Mouse (Mus musculus) lung, embryonic 15.5 days (tissue): ENCODE measurements around the gene Zfp619. TPM values are rescaled to one million over a fixed set of nuclear protein-coding genes. Genes with fewer than 3 reads are reported as not detected.

Experiments
- ATAC-seq: fragments of 200-750 bp; cut with Nextera tagmentation; 2 replicates; pipeline ENCODE4 v1.8.0; 2017; ENCODE audit warnings: moderate number of reproducible peaks, borderline replicate concordance; ENCODE audit not compliant: low FRiP score, low TSS enrichment; ENCODE audit errors: extremely low read depth
- H3K27ac ChIP-seq: fragments of 300-500 bp; sonication (generic); 2 replicates; pipeline ENCODE4 v1.5.1; 2015; ENCODE audit warnings: moderate library complexity, mild to moderate bottlenecking, inconsistent platforms
- H3K27me3 ChIP-seq: fragments of 300-500 bp; sonication (generic); 2 replicates; pipeline ENCODE4 v1.6.1; 2015; ENCODE audit warnings: inconsistent platforms
- H3K36me3 ChIP-seq: fragments of 300-500 bp; sonication (generic); 2 replicates; pipeline ENCODE4 v1.6.1; 2015; ENCODE audit warnings: inconsistent platforms
- H3K4me1 ChIP-seq: fragments of 300-500 bp; sonication (generic); 2 replicates; pipeline ENCODE4 v1.6.1; 2015; ENCODE audit warnings: inconsistent platforms
- H3K4me2 ChIP-seq: fragments of 300-500 bp; sonication (generic); 2 replicates; pipeline ENCODE4 v1.6.1; 2015; ENCODE audit warnings: inconsistent platforms, mild to moderate bottlenecking, moderate library complexity
- H3K4me3 ChIP-seq: fragments of 300-500 bp; sonication (generic); 2 replicates; pipeline ENCODE4 v1.5.1; 2015; ENCODE audit warnings: mild to moderate bottlenecking, inconsistent platforms
- H3K9ac ChIP-seq: fragments of 300-500 bp; sonication (generic); 2 replicates; pipeline ENCODE4 v1.6.1; 2015; ENCODE audit warnings: inconsistent platforms
- H3K9me3 ChIP-seq: fragments of 300-500 bp; sonication (generic); 2 replicates; pipeline ENCODE4 v1.6.1; 2016; ENCODE audit warnings: inconsistent platforms
- WGBS: fragments of 180-500 bp; shearing (Covaris S2); methylation state at CpG from one replicate; pipeline ENCODE4 v1.1.7; 2015; 5-methylcytosine and 5-hydroxymethylcytosine counted together
- polyA plus RNA-seq: library from polyadenylated mRNA; unstranded; fragments of >200 nt; fragmentation: Nextera tagmentation; extraction: Ambion mirVana; gene quantifications from 2 replicates; pipeline ENCODE4 v1.2.1, GENCODE M21; 2015

The Zfp619 gene
- 1.9 and 2.0 TPM in 2 replicates for polyA plus RNA-seq

DNA sequence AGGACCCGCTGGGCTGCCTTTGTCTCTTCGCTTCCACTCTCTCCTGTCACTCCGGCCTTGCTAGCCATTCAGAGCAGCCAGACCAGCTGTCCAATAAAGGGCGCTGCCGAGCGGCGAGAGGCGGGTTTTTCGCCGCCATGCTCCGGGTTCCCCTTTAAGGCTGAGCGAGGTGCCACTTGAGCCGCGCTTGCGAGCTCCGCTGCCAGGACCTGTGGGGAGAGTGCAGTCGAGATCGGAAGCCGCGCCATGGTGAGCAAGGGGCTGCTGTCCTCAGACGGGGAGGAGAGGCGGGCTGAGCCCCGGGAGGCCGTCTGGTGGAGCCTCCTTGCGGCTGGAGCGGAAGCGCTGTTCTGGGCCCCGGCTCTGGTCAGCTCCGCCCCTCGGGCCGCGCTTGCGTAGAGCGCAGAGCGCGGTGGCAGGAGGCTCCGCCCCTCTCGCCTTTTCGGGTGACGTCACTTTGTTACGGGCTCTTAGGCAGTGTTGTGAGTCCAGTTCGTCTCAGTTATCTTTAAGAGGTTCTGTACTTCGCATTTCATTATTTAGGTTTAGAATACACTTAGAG, at the start of gene Zfp619:
Gene Zfp619 (plus strand): TSS at position 151 of the 562 bp plus-strand sequence.
- no peaks in the 10 kb centered on the region for H3K36me3 ChIP-seq
- peak within 1 kb of the TSS; percentile 59 for H3K4me2 ChIP-seq
- H3K9ac ChIP-seq: peak within 1 kb of the TSS; percentile 96
- H3K4me3 ChIP-seq: peak within 1 kb of the TSS; percentile 75
- H3K27me3 ChIP-seq: no peaks in the 10 kb centered on the region
- peak; percentile 98 for ATAC-seq
- 0 out of 2 replicates have a peak, but pooled peaks cover 3% of the 10 kb centered on the region for H3K4me1 ChIP-seq
- H3K27ac ChIP-seq: peak within 1 kb of the TSS; percentile 100
- no peaks in the 10 kb centered on the region for H3K9me3 ChIP-seq
- 0% methylated on average over 43 of the region's 43 CpGs for WGBS

DNA sequence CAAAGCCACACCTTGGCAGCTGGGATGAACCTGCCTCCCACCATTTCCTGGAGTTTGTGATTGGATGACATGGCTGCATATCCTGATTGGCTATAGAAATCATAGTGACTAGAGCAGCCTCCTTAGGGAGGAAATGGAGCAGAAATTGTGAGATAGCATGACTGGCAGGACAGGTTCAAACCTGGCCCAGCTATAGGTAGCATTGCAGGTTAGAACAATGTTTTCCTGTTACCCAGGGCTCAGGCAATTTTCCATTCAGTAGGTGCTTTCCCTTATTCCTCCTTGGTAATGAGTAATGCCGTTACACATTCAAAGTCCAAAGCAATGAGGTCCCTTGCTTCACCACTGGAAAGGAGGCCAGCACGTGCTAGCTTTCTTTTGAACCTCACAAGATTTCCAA, 38.6 kb upstream of the Zfp619 start:
- H3K27me3 ChIP-seq: no peaks in the 10 kb centered on the region
- H3K36me3 ChIP-seq: peaks cover 17% of the 10 kb centered on the region
- no peak overlapping the region for H3K27ac ChIP-seq
- no peak overlapping the region for H3K4me3 ChIP-seq
- peaks cover 3% of the 10 kb centered on the region; the same call in 1 of the 2 replicates for H3K9me3 ChIP-seq
- H3K4me2 ChIP-seq: no peak overlapping the region
- WGBS: 88% methylated on average over 2 of the region's 2 CpGs
- no peak for ATAC-seq
- H3K4me1 ChIP-seq: no peaks in the 10 kb centered on the region
- no peak overlapping the region for H3K9ac ChIP-seq

DNA sequence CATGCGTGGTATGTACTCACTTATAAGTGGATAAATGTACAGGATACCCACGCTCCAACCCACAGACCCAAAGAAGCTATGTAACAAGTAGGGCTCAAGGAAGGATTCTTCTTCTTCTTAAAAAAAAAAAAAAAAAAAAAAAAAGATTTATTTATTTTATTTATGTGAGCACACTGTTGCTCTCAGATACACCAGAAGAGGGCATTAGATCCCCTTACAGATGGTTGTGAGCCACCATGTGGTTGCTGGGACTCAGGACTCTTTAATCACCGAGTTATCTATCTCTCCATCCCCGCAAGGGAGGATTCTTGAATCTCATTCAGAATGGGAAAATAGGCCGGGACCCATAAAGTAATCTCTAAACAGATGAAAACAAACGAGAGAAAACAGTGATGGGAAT, 33.2 kb upstream of the Zfp619 start:
- no peak overlapping the region for H3K4me2 ChIP-seq
- ATAC-seq: no peak
- no peaks in the 10 kb centered on the region for H3K4me1 ChIP-seq
- H3K9me3 ChIP-seq: no peaks in the 10 kb centered on the region
- H3K4me3 ChIP-seq: no peak overlapping the region
- 47% methylated on average over 6 of the region's 6 CpGs for WGBS
- no peak overlapping the region for H3K27ac ChIP-seq
- H3K9ac ChIP-seq: no peak overlapping the region
- no peaks in the 10 kb centered on the region for H3K27me3 ChIP-seq
- no peaks in the 10 kb centered on the region for H3K36me3 ChIP-seq

DNA sequence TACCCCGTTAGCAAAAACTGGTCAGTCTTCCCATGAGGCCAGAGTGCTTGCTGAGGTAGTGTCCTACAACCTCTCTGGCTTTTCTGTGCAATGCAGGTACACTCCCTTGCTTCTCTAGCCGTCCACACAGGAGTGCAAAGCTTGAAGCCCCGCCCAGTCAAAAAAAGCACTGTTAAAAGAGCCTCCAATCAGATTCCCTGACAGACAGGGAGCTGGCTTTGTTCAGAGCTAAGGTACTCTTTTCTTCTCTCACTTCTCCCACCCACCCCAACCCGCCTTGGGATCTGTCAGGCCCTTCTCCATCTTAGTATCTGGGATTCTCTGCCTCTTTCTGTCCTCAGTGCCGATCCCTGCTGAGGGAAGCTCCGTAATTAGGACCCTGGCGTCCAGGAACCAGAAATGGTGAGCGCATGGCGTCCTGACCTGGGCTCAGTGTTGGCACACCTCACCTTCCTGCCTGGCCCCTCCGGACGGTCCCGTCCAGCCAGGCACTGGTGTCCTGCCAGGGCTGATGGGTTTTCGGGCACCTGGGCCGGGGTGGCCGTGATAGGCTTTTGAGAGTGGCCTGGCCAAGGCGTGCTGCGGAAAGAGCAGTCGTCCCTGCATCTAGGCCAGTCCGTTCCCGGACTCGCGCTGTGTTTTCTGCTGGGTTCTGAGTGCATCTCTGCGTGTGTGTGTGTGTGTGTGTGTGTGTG, 30.3 kb upstream of the Zfp619 start:
- ATAC-seq: peak; percentile 73
- peak overlapping the region; percentile 51 for H3K9ac ChIP-seq
- peak overlapping the region; percentile 86 for H3K4me2 ChIP-seq

DNA sequence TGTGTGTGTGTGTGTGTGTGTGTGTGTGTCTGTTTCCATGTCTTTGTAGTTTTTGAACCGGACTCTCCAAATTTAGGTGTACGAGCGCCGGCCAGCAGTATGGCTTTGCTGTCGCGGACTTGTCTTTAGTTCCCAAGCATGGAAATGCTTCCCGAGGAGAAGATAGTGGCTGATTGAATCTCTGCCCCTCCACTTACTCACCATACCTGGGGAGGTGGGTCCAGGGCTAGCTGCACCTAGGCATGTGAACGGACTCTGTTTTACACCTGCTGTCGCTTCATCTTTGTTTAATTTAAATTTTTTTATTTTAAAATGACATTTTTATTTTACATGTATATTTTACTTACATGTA, 29.7 kb upstream of the Zfp619 start:
- no peak overlapping the region for H3K27ac ChIP-seq
- ATAC-seq: no peak
- no peaks in the 10 kb centered on the region for H3K36me3 ChIP-seq
- H3K27me3 ChIP-seq: no peaks in the 10 kb centered on the region
- H3K4me1 ChIP-seq: no peaks in the 10 kb centered on the region
- peak overlapping the region; percentile 51; the same call in 1 of the 2 replicates for H3K9ac ChIP-seq
- H3K4me3 ChIP-seq: peak overlapping the region; percentile 50
- 31% methylated on average over 9 of the region's 9 CpGs for WGBS
- H3K4me2 ChIP-seq: peak overlapping the region; percentile 86
- H3K9me3 ChIP-seq: no peaks in the 10 kb centered on the region

More for the DNA sequence above, 30.3 kb upstream of the Zfp619 start:
- H3K4me3 ChIP-seq: peak overlapping the region; percentile 50
- no peaks in the 10 kb centered on the region for H3K36me3 ChIP-seq
- H3K4me1 ChIP-seq: no peaks in the 10 kb centered on the region
- 17% methylated on average over 23 of the region's 23 CpGs for WGBS
- no peaks in the 10 kb centered on the region for H3K27me3 ChIP-seq
- no peaks in the 10 kb centered on the region for H3K9me3 ChIP-seq
- H3K27ac ChIP-seq: no peak overlapping the region

DNA sequence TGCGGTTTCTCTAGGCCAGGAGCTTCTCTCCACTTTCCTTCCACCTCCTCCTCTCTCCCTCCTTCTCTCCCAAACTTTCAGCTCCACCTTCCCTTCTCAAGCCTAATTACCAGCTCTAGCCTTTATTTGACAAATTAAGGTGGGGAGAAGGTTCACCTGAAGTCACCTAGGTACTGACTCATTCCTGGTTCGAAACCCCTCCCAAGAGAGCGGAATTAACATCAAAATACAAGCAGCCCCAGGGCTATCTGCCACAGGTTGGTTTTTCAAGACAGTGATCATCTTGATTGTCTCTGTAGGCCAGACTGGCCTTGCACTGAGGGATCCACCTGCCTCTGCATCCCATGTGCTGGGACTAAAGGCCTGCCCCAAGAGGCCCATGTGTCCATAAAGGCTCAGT, 22.9 kb upstream of the Zfp619 start:
- Histone ChIP-seq H3K4me1 (no peaks in the 10 kb centered on the region), H3K9me3 (no peaks in the 10 kb centered on the region; the same call in 1 of the 2 replicates), H3K27ac (no peak overlapping the region), H3K36me3 (no peaks in the 10 kb centered on the region), H3K27me3 (no peaks in the 10 kb centered on the region), H3K4me2 (no peak overlapping the region), H3K9ac (no peak overlapping the region), H3K4me3 (no peak overlapping the region)
- ATAC-seq: no peak
- WGBS: 76% methylated on average over 3 of the region's 3 CpGs

DNA sequence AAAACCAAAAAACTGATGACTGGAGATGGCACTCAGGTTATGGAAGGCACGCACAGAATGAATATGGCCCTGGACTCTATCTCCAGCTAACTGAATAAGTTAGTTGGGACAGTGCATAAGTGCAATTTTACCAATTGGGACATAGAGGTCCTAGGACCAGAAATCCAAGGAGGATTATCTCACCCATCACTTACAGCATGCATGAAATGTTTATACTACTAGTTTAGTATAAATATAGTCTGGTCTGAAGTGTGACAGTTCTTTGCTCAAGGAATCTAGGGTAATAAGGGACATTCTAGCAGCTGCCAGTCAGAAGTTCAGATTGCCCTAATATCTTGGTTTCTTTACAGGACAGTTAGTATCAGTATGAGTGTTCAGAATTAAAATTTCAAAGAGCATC, 13.5 kb upstream of the Zfp619 start:
- H3K4me1 ChIP-seq: no peaks in the 10 kb centered on the region
- H3K4me2 ChIP-seq: no peak overlapping the region
- H3K36me3 ChIP-seq: no peaks in the 10 kb centered on the region
- no peak overlapping the region for H3K4me3 ChIP-seq
- no peak overlapping the region for H3K9ac ChIP-seq
- H3K27ac ChIP-seq: no peak overlapping the region
- WGBS: 68% methylated on average over 1 of the region's 1 CpGs
- no peaks in the 10 kb centered on the region for H3K27me3 ChIP-seq
- H3K9me3 ChIP-seq: no peaks in the 10 kb centered on the region
- peak; percentile 62; the same call in 1 of the 2 replicates for ATAC-seq

DNA sequence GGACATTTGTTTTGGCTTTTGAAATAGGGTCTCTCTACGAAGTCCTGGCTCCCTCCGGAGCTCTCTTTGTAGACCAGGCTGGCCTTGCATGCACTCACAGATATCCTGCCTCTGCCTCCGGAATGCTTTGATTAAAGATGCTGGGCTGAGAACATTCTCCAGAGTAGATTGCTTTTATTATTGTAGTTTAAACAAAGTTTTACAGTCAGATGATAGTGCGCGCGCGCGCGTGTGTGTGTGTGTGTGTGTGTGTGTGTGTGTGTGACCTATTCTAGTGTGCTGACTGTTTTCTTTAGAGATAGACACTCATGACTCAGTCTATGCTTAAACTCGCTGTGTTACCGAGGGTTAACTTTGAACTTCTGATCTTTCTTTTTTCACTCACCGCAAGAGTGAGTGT, 796 bp downstream of the Zfp619 start:
- Histone ChIP-seq H3K4me3 (peak overlapping the region; percentile 75), H3K9ac (peak overlapping the region; percentile 3; the same call in 1 of the 2 replicates), H3K9me3 (no peaks in the 10 kb centered on the region), H3K27me3 (no peaks in the 10 kb centered on the region), H3K4me1 (0 out of 2 replicates have a peak, but pooled peaks cover 3% of the 10 kb centered on the region), H3K36me3 (no peaks in the 10 kb centered on the region), H3K27ac (no peak overlapping the region), H3K4me2 (peak overlapping the region; percentile 59)
- 76% methylated on average over 12 of the region's 12 CpGs for WGBS
- ATAC-seq: 0 out of 2 replicates have a peak, but pooled peaks have one; percentile 30

DNA sequence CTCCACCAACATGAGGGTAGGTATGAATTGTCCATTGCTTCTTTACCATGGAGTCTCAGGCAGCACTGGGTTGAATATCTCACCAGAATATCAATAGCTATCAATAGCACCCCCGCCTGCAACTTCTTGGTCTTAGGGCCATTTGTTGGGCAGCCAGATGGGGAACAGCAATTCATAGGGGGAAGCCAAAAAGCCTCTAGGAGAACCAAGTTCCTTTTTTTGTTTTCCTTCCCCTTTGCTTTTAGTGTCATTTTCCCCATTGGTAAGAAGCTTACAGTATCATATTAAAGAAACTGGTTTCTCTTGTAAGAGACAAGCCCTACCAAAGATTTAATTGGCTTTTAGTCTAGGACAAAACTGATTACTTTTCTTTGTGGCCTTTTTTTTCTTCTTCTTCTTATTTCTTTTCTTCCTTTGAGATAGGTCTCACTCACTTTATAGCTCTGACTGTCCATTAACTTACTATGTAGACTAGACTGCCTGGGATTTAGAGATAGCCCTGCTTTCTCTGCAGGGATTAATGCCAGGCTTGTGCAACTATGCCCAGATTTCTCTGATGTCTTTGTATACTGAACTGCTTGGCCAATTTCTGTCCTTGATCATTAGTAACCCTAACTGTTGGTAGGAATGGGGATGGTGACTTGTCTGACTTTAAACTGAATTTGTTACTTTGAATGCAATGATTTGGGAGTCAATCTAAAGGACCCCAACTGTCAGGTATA, 6.3 kb downstream of the Zfp619 start:
- Histone ChIP-seq H3K36me3 (no peaks in the 10 kb centered on the region), H3K9ac (no peak overlapping the region), H3K27me3 (no peaks in the 10 kb centered on the region), H3K9me3 (no peaks in the 10 kb centered on the region), H3K4me1 (no peaks in the 10 kb centered on the region), H3K4me3 (no peak overlapping the region), H3K27ac (no peak overlapping the region), H3K4me2 (no peak overlapping the region)
- no peak for ATAC-seq
- 75% methylated on average over 1 of the region's 1 CpGs for WGBS

DNA sequence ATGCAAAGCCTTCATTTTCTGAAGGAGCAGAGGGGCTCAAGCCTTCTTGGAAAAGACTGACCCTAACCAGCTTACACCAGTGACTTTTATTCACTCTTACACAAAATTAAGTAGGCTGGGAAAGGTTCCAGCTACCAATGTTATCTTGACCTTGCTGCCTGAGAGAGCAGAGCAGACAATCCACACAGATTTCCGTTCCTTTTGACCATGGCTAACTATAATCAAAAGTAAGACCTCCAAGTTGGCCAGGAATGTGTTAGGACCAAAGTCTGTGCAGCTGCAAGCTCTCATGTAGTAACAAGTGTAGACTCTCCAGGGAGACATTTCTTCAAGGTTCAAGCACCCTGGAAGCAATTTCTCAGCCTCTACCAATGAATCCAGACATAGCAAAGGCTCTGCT, 25.6 kb downstream of the Zfp619 start:
- no peak for ATAC-seq
- no peak overlapping the region for H3K4me3 ChIP-seq
- H3K4me2 ChIP-seq: no peak overlapping the region
- H3K36me3 ChIP-seq: no peaks in the 10 kb centered on the region
- H3K27me3 ChIP-seq: no peaks in the 10 kb centered on the region
- H3K27ac ChIP-seq: no peak overlapping the region
- WGBS: 52% methylated on average over 1 of the region's 1 CpGs
- no peaks in the 10 kb centered on the region for H3K4me1 ChIP-seq
- H3K9me3 ChIP-seq: no peaks in the 10 kb centered on the region
- H3K9ac ChIP-seq: no peak overlapping the region

DNA sequence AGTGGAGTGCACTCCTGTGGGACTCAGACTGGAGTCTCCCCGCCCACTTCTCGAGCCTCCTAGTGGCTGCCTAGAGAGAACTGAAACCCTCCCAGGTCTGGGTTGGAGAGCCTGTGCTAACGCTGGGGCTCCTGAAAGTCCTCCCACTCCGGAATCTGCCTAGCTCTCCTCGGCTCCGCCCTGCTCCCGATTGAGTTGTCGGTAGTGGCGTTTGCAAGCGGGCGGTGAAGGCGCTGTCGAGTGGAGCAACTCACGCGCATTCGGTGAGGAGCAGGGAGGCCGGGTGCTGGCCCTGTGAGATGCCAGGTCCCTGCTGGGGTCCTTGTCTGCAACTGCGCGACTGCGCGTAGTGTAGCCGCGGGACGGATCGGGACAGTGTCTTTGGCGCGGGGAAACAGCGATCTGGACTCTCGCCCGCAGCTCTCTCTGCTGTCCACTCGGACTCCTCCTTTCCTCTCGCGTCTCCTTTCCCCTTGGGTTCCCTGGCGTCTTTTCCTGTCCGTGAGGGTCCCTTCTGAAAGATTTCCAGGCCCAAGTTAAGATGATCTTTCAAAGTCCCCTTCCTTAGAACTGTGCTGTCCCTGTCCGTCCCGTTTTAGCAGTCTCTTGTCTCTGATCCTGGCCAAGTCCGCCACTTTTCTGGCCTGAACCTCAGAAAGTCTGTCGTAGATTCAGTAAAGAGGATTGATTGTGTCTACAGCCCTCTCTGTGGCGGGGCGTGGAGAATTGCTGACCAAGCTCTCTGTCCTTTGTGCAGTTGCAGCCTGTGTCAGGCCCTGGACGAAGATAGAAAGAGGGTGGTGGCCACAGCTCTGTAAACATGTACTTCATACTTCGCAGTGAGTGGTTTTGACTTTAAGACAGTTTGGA, 26.9 kb downstream of the Zfp619 start:
- peak overlapping the region; percentile 77 for H3K9ac ChIP-seq
- peak overlapping the region; percentile 63 for H3K4me3 ChIP-seq
- H3K4me2 ChIP-seq: peak overlapping the region; percentile 61
- H3K36me3 ChIP-seq: no peaks in the 10 kb centered on the region
- ATAC-seq: peak; percentile 97
- H3K9me3 ChIP-seq: no peaks in the 10 kb centered on the region
- H3K27ac ChIP-seq: peak overlapping the region; percentile 98
- under 1% methylated on average over 38 of the region's 43 CpGs for WGBS
- no peaks in the 10 kb centered on the region for H3K27me3 ChIP-seq
- H3K4me1 ChIP-seq: 0 out of 2 replicates have a peak, but pooled peaks cover 3% of the 10 kb centered on the region
